Mouse (Mus musculus) spleen, embryonic (tissue): Measurements from ENCODE around the gene Tut1.
"Not testable (repeated sequence)": the region's sequence is repeated elsewhere in the genome, so short reads cannot be mapped to it uniquely, and the experiment has no call there.

Source experiments
- CTCF ChIA-PET: fragments of 350-600 bp; sonication (Branson Sonifier 250); formaldehyde crosslinking; loops from one replicate; lab custom pipeline; 2022; lab: Charles Lee

Tut1 gene

GRCm38 (mm10) chr19:8941515-8942217 is 12.0 kb upstream of the Tut1 start, which contains the start of gene Mta2:
TSS of gene Mta2 (plus strand) at chr19:8941875.
- CTCF ChIA-PET, result interaction anchor here (0.6 to 1.2 kb wide), 2 partner anchors 10 to 19 kb away, joined by 3 to 6 read pairs; no protein-coding TSS in a partner anchor

- CTCF ChIA-PET, result interaction anchor here (0.6 to 1.2 kb wide), 2 partner anchors 9 to 80 kb away, joined by 3 to 4 read pairs; no protein-coding TSS in a partner anchor
Measured at GRCm38 (mm10) chr19:8942276-8942964, 11.2 kb upstream of the Tut1 start.

- CTCF ChIA-PET, result interaction anchor here (0.6 kb wide), 1 partner anchor 80 kb away, joined by 4 read pairs; no protein-coding TSS in a partner anchor
Measured at GRCm38 (mm10) chr19:8943047-8943446, 10.6 kb upstream of the Tut1 start.

DNA sequence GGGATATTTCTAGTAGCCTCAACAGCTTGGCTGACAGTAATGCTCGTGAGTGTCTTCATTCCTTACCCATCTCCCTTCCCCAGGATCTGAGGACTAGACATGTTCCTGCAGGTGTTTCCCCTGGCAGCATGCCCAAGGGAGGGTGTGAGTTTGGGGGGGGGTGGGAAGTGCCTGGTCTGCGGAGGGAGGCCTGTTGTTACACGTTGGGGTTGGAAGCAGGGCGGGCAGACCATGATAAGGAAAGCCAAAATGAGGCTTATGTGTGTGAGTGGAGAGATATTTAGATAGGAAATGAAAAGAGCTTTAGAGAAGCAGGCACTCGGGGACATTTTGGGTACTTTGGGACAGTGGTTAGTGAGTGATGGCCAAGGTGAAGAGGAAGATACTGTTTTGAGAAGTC is 9.6 kb upstream of the Tut1 start:
- CTCF ChIA-PET, result interaction anchor here (0.7 kb wide), 1 partner anchor 26 kb away, joined by 5 read pairs; no protein-coding TSS in a partner anchor

DNA sequence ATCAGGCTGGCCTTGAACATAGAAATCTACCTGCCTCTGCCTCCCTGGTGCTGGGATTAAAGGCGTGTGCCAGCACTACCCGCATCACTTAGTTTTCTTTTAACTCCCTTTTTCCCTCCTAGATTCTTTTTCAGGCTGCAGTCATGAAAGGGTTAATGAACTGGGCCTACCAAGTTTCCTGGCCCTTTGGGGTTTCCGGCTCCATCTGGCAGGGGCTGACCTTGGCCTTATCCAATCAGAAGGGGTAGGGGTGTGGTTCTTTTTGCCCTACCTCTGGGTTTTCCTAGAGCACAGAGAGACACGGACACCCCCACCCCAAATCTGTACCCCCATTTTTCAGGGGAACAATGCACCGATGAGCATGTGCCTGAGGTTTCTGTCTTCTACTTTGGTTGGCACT is 8.9 kb upstream of the Tut1 start:
- CTCF ChIA-PET, result no interaction called here

DNA sequence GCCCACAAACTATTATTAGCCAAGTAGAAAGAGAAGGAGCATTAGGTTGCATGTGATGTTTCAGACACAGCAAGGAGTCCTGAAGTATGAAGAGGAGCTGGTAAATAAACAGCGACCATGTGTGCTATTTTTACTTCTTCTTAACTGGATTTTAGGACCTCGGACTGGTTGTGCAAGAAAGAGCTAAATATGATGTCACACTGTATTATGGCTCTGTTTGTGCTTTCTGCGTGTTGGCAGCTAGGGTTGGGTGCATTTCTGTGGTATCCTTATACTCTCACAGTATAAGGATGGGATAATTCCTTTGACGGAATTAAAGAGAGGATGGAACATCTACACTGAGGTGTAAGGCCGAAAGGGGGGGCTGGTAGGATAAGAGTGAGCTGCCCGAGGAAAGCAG is 8.4 kb upstream of the Tut1 start:
- CTCF ChIA-PET, result interaction anchor here (0.6 to 0.7 kb wide), 3 partner anchors 23 to 217 kb away, joined by 3 to 6 read pairs (median 5); no protein-coding TSS in a partner anchor

- CTCF ChIA-PET, result no interaction called here
Measured at GRCm38 (mm10) chr19:8946929-8947328, 6.7 kb upstream of the Tut1 start.

- CTCF ChIA-PET, result no interaction called here
Measured at GRCm38 (mm10) chr19:8950190-8950589, 3.5 kb upstream of the Tut1 start.

DNA sequence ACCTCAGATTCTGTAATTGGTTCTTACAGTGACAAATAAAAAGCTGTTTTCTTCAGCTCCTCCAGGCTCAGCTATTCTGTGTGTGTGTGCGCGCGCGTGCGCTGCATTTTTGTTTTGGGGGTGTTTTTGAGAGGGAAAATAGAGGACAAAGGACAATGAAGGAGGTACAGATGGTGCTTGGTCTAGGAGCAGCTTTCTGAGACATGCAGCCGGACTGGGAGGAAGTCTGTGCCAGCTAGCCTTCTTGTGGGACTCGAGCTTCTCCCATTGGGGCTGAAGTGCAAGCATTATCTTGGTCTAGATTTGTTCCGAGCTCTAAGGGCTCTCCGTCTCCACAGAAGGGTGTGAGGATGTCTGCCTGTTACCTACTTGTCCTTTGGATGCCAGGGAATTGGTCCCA is 1.4 kb upstream of the Tut1 start:
- CTCF ChIA-PET, result interaction anchor here (1.0 to 1.4 kb wide), 2 partner anchors 10 to 23 kb away, joined by 3 read pairs; partner anchors contain the start of gene Mta2

- CTCF ChIA-PET, result interaction anchor here (0.5 to 1.2 kb wide), 4 partner anchors 12 to 123 kb away, joined by 4 to 9 read pairs (median 7); partner anchors contain the start of gene Eef1g
Measured at GRCm38 (mm10) chr19:8954171-8954570, 524 bp downstream of the Tut1 start.

DNA sequence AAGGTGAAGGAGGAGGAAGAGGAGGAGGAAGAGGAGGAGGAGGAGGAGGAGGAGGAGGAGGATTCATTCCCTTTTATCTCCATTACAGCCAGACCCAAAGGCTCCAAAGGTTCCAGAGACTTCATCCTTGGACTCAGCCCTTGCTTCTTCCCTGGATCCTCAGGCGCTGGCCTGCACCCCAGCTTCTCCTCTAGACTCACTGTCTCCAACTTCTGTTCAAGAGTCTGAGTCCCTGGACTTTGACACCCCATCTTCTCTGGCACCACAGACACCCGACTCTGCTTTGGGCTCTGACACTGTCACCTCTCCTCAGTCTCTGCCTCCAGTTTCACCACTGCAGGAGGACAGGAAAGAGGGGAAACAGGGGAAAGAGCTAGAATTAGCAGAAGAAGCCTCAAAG is 8.6 kb downstream of the Tut1 start:
- CTCF ChIA-PET, result interaction anchor here (1.1 kb wide), 1 partner anchor 199 kb away, joined by 3 read pairs; no protein-coding TSS in a partner anchor

DNA sequence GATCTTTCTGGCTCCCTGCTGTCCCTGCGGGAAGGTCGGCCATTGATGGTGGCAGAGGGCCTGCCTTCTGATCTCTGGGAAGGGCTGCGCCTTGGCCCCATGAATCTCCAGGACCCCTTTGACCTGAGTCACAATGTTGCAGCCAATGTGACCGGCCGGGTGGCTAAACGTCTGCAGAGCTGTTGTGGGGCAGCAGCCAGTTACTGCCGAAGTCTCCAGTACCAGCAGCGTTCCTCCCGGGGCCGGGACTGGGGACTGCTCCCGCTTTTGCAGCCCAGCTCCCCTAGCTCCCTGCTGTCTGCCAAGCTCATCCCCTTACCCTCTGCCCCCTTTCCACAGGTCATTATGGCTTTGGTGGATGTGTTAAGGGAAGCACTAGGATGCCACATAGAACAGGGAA is 11.4 kb downstream of the Tut1 start:
- CTCF ChIA-PET, result interaction anchor here (1.0 kb wide), 1 partner anchor 35 kb away, joined by 3 read pairs; no protein-coding TSS in a partner anchor

- CTCF ChIA-PET, result interaction anchor here (0.7 to 1.4 kb wide), 2 partner anchors 12 to 237 kb away, joined by 5 to 6 read pairs; partner anchors contain the start of gene Tut1
Measured at GRCm38 (mm10) chr19:8965771-8966170, 12.1 kb downstream of the Tut1 start.

- CTCF ChIA-PET, result interaction anchor here (0.7 to 1.4 kb wide), 2 partner anchors 13 to 238 kb away, joined by 5 to 6 read pairs; partner anchors contain the start of gene Tut1
Measured at GRCm38 (mm10) chr19:8966198-8966589, 12.5 kb downstream of the Tut1 start.

- CTCF ChIA-PET, result interaction anchor here (0.7 to 1.4 kb wide), 2 partner anchors 13 to 238 kb away, joined by 5 to 6 read pairs; partner anchors contain the start of gene Tut1
Measured at GRCm38 (mm10) chr19:8966590-8967372, 13.1 kb downstream of the Tut1 start, which contains the start of gene Eef1g. TSS of gene Eef1g (plus strand) at chr19:8967041.

- CTCF ChIA-PET, result interaction anchor here (1.4 kb wide), 1 partner anchor 14 kb away, joined by 6 read pairs; the partner anchor contains the start of gene Tut1
Measured at GRCm38 (mm10) chr19:8967373-8967743, 13.7 kb downstream of the Tut1 start.

- CTCF ChIA-PET, result no interaction called here
Measured at GRCm38 (mm10) chr19:8967893-8968292, 14.2 kb downstream of the Tut1 start.

- CTCF ChIA-PET, result not testable (repeated sequence)
Measured at GRCm38 (mm10) chr19:8972491-8972890, 18.8 kb downstream of the Tut1 start.

DNA sequence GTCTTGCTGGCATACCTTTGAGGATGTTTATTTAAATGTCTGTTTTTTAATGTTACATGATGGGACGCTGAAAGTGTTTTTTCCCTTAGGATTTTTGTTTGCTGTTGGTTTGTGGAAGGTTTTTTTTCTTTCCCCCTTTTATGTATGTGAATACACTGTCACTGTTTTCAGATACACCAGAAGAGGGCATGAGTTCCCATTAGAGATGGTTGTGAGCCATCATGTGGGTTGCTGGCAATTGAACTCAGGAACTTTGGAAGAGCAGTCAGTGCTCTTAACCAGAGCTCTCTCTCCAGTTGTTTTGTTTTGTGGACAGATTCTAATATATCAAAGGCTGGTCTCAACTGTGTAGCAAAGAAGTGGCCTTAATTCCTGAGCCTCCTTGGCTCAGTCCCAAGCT is 21.0 kb downstream of the Tut1 start:
- CTCF ChIA-PET, result no interaction called here

DNA sequence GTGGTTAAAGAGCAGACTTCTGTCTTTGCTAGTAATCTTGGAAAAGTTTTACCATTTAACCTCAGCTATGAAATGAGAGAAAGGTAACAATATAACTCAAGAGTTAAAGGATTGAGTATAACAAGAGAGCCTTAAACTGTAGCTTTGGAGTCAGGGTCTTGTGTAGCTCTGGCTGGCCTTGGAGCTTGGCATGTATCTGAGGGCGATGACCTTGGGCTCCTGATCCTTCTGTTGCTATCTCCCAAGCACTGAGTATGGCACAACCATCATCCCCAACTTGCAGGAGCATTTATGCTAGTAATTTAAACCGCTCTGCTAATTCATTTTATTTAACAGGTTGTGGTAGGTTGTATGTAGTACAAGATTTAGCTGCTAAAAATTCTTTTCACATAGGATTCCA is 21.8 kb downstream of the Tut1 start:
- CTCF ChIA-PET, result interaction anchor here (0.7 to 1.6 kb wide), 3 partner anchors 134 to 262 kb away, joined by 3 to 5 read pairs (median 3); no protein-coding TSS in a partner anchor

GRCm38 (mm10) chr19:8976535-8976934 is 22.9 kb downstream of the Tut1 start:
- CTCF ChIA-PET, result interaction anchor here (0.7 to 1.6 kb wide), 5 partner anchors 16 to 252 kb away, joined by 3 to 6 read pairs (median 6); no protein-coding TSS in a partner anchor
